Mouse (Mus musculus) c-Kit-positive CD71-negative TER-119-negative erythroid progenitor cells, embryonic 14.5 days (primary cell): ENCODE results near the gene Kif18a.

Experiments used
- DNase-seq: peaks from one replicate; pipeline ENCODE4 v3.0.0-alpha.2; 2013; ENCODE audit warnings: low read depth

The Kif18a gene

DNA sequence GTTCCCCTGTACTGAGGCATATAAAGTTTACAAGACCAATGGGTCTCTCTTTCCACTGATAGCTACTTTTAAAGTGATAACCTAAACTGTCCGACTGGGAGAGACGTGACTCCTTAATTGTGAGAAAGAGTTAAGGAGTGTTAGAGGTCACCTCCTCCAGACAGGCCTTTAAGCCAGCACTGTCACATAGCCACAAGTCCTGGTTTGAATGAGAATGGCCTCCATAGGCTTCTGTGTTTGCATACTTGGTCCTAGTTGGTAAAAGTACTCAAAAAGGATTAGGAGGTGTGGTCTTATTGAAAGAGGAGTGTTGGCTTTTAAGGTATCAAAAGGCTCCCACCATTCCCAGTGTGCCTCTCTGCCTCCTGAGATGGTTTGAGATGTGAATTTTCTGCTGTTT is 94.3 kb downstream of the Kif18a start:
- no peak for DNase-seq

DNA sequence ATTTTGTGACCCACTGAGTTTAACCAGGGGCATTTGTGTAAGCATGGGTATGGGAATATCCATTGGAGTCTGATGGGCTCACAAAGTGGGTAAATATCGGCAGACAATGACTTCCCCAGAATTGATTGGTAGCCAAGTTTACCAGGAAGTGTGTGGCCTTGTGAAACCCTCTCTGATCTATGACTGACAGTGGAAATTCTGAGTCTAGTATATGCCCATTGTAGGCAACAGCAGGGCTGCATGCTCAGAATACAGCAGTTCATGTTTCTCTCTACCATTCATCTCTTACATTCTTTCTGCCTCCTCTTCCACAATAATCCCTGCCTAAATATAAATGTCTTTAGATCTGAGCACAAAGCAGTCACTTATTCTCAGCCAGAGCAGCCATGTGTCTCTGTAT is 103.5 kb downstream of the Kif18a start:
- DNase-seq, result no peak

DNA sequence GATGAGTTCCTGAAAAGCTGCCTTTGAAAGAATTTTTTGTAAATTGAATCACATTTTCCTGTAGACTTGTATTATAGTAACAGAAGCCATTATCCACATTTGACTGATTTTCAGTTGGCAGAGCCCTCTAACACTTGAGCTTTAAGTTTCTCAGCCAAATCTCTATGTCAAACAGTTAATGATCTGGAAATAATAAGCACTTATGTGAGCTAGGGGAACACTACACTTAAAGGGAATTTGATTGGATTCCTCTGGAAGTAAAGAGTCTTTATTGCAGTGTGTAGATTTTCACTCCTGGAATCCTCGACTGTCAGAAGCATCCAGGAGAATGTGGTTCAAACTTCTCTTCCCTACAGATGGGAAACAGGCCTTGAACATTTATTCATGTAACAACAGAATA is 105.7 kb downstream of the Kif18a start:
- no peak for DNase-seq

DNA sequence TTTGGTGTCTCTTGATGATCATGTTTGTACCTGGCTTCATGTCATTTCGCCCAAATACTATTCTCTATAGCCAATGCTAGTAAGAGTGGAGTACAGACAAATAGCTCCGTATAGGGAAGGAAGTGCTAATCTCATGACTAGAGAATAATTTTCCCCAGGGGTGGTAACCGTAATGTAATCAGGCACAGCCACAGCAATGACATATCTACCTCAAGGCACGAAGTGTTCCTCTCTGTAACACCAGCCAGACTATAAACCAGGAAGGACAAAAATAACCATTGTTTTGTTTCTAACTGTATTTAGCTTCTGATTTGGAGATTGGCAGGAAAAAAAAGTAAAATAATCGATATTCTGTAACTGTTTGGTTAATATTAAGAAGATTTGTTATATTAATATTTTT is 108.2 kb downstream of the Kif18a start:
- no peak for DNase-seq

DNA sequence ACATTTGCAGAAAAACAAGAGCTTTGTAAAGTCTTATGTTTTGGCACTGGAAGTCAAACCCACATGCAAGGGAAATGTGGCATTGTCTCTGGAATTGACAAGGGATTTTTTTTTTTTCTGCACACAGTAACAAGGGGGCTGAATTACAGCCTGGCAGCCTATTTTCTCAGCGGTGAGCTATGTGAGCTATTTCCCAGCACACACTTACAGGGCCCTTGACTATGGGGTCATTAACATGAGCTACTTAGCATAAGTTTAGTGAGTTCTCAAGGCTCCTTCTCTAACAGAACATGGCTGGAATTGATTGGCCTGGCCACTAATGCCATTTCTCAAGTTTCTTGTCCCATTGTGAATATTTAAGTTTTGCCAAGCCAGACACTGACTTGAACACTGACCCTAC is 109.4 kb downstream of the Kif18a start:
- DNase-seq, result no peak
